Mouse (Mus musculus) erythroblast, embryonic 14.5 days (primary cell): ENCODE results near the gene 1700029P11Rik.

Experiments
- GATA1 ChIP-seq: IDR thresholded peaks from 2 replicates; pipeline ENCODE4 v1.6.1; 2012; ENCODE audit warnings: low read length, inconsistent platforms, mixed read lengths
- TAL1 ChIP-seq: IDR thresholded peaks from 3 replicates; pipeline ENCODE4 v1.6.1; 2012; ENCODE audit warnings: low read length, inconsistent platforms, mixed read lengths

- TF ChIP-seq GATA1, result no peak
- no peak for TF ChIP-seq TAL1
Observed at GRCm38 (mm10) chr15:81980321-81980720, at the start of gene 1700029P11Rik.
